In genomic region chr7:79466053-79466901, GRCm38 (mm10) we compare ENCODE assay signal across 7 mouse cellular contexts. TPM values are rescaled to one million over a fixed set of nuclear protein-coding genes. Genes with fewer than 3 reads are reported as not detected.
DNase-seq lines count a peak whose midpoint lies in the region; ATAC-seq lines count a peak whose summit lies in the region.

Gene Polg (minus strand): TSS chr7:79466362.

- peak within 1 kb of the TSS; percentile 88 for H3K9ac ChIP-seq in intestine, embryonic 15.5 days

- H3K4me1 ChIP-seq in intestine, embryonic 15.5 days (replicated peaks), result peaks cover 25% of the 10 kb centered on the region
- H3K4me1 ChIP-seq in midbrain, embryonic 10.5 days, result peaks cover 58% of the 10 kb centered on the region

- no peaks in the 10 kb centered on the region for H3K9me3 ChIP-seq in intestine, embryonic 15.5 days
- no peaks in the 10 kb centered on the region for H3K9me3 ChIP-seq in midbrain, embryonic 10.5 days (replicated peaks)

- intact Hi-C loops in gastrocnemius, postnatal 36 days (cut with DNase I), result loop anchor here (5.0 to 10.0 kb wide), 4 partner anchors 74 to 321 kb away; partner anchors contain the start of genes Abhd2, Fanci and Mfge8
- intact Hi-C loops in left cerebral cortex, postnatal 25 days (cut with DNase I), result loop anchor here (1.0 to 10.0 kb wide), 2 partner anchors 74 to 191 kb away; partner anchors contain the start of gene Abhd2

- under 1% methylated on average over 76 of the region's 76 CpGs for WGBS in intestine, embryonic 15.5 days
- under 1% methylated on average over 75 of the region's 76 CpGs for WGBS in midbrain, embryonic 10.5 days

- peak within 1 kb of the TSS; percentile 82 for H3K27ac ChIP-seq in intestine, embryonic 15.5 days
- peak within 1 kb of the TSS; percentile 88 for H3K27ac ChIP-seq in midbrain, embryonic 10.5 days (replicated peaks)

- peak within 1 kb of the TSS; percentile 91 for H3K4me2 ChIP-seq in intestine, embryonic 15.5 days (replicated peaks)

- DNase-seq in adrenal gland, adult 2 months, result peak; percentile 99
- peak; percentile 99 for DNase-seq in embryo, embryonic 11.5 days (ENCODE audit: low read depth, low spot score)
- peak; percentile 97 to 100 for DNase-seq in gastrocnemius, postnatal 36 days
- DNase-seq in left cerebral cortex, postnatal 25 days (ENCODE audit: low spot score in 2 of 2), result peak; percentile 99 to 100
- peak; percentile 99 for DNase-seq in midbrain, embryonic 10.5 days (ENCODE audit: low spot score)
- peak; percentile 98 for DNase-seq in right cerebral cortex, postnatal 4 days

- H3K4me3 ChIP-seq in intestine, embryonic 15.5 days (replicated peaks), result peak within 1 kb of the TSS; percentile 92
- peak within 1 kb of the TSS; percentile 81 for H3K4me3 ChIP-seq in midbrain, embryonic 10.5 days

- H3K36me3 ChIP-seq in intestine, embryonic 15.5 days, result peaks cover 11% of the 10 kb centered on the region
- peaks cover 28% of the 10 kb centered on the region for H3K36me3 ChIP-seq in midbrain, embryonic 10.5 days

- H3K27me3 ChIP-seq in intestine, embryonic 15.5 days (replicated peaks), result no peaks in the 10 kb centered on the region
- H3K27me3 ChIP-seq in midbrain, embryonic 10.5 days (ENCODE audit: low read depth, poor library complexity, severe bottlenecking), result peaks cover 41% of the 10 kb centered on the region

- peak; percentile 98 for ATAC-seq in intestine, embryonic 15.5 days

RNA-seq across cellular contexts. Expression of gene Polg, which starts in this region (rescaled TPM):
- total RNA-seq in adrenal gland, adult 2 months (2021), result 10 to 100 TPM; 65.7 to 69.3 TPM
- polyA plus RNA-seq in adrenal gland, adult 2 months (2012; rRNA removed), result 49.3 and 50.1 TPM in 2 replicates
- total RNA-seq in gastrocnemius, postnatal 36 days (2021), result 10 to 100 TPM; 30.6 to 34.2 TPM
- 34.7 and 39.9 TPM in 2 replicates for polyA plus RNA-seq in intestine, embryonic 15.5 days (2015; fragmentation: Nextera tagmentation; extraction: Ambion mirVana)
- 10 to 100 TPM; 75.5 to 87.3 TPM for total RNA-seq in left cerebral cortex, postnatal 25 days (2021)
- 41.3 and 43.2 TPM in 2 replicates for polyA plus RNA-seq in midbrain, embryonic 10.5 days (2016; fragmentation: Nextera tagmentation; extraction: Ambion mirVana)

Comparison
In these comparisons a context has a peak if more than half of its experiments do, and no peak if none do; other contexts are left out.
1. Peak in every context shown above with its lines: DNase-seq, ATAC-seq, H3K4me3 ChIP-seq and H3K27ac ChIP-seq.